Mouse (Mus musculus): ENCODE data around the gene Inca1. TPM values are rescaled to one million over a fixed set of nuclear protein-coding genes. Genes with fewer than 3 reads are reported as not detected.

Inca1 gene
- total and polyA plus RNA-seq, 3 experiments, result 1.7 to 3.8 (median 3.4) TPM

GRCm38 (mm10) chr11:70741603-70742002, 41.6 kb upstream of the Inca1 start:
- Histone ChIP-seq H3K27ac (ENCODE audit: insufficient read depth, low read depth) (no peak overlapping the region), H3K79me2 (replicated peaks; ENCODE audit: control insufficient read depth, extremely low read depth, insufficient read depth, poor library complexity, severe bottlenecking) (no peaks in the 10 kb centered on the region), H3K4me3 (replicated peaks in 1 of 3; ENCODE audit: low read depth in 2 of 3, low read length in 2 of 3, poor library complexity in 1 of 3) (no peak overlapping the region), H3K9me3 (replicated peaks; ENCODE audit: low read length) (no peaks in the 10 kb centered on the region), H3K4me1 (ENCODE audit: control insufficient read depth in 1 of 2, insufficient read depth in 2 of 2) (peaks cover 0 to 3% of the 10 kb centered on the region in 2 experiments; a peak in 1 of 4 replicates), H3K27me3 (replicated peaks) (no peaks in the 10 kb centered on the region), H3K9ac (ENCODE audit: insufficient read depth, low read depth) (no peak overlapping the region), H3K36me3 (replicated peaks in 1 of 2; ENCODE audit: control insufficient read depth in 1 of 2, insufficient read depth in 1 of 2, low read length in 1 of 2) (no peaks in the 10 kb centered on the region), H3K4me2 (ENCODE audit: insufficient read depth, low read depth, poor library complexity, severe bottlenecking) (no peak overlapping the region)
- in situ Hi-C loops (cut with MboI; ENCODE audit: low pct_ligation_motif_present, low pct_unique_long_range_greater_than_20kb, low sequenced_read_pairs) (no loop called here), dilution Hi-C loops (cut with MboI; ENCODE audit: extremely low pct_ligation_motif_present, extremely low pct_unique_long_range_greater_than_20kb, low sequenced_read_pairs) (no loop called here)
- TF ChIP-seq GABPA (IDR thresholded peaks at IDR 0.05; ENCODE audit: insufficient replicate concordance, low read depth, low read length), result no peak
- no peak for TF ChIP-seq UBTF (IDR thresholded peaks at IDR 0.05; ENCODE audit: low read depth, low read length)
- no peak for TF ChIP-seq NELFE (IDR thresholded peaks at IDR 0.05; ENCODE audit: low read depth, low read length)
- TF ChIP-seq RAD21 (IDR thresholded peaks at IDR 0.05; ENCODE audit: low read depth, low read length), result no peak
- no peak for TF ChIP-seq ZC3H11A (IDR thresholded peaks at IDR 0.05; ENCODE audit: low read depth, low read length)
- TF ChIP-seq CHD1 (IDR thresholded peaks at IDR 0.05; ENCODE audit: low read depth, low read length), result no peak
- no peak for TF ChIP-seq TCF12 (IDR thresholded peaks at IDR 0.05; ENCODE audit: low read depth, low read length)
- no peak for TF ChIP-seq CHD2 (IDR thresholded peaks at IDR 0.05; ENCODE audit: low read length)
- TF ChIP-seq E2F4 (IDR thresholded peaks at IDR 0.05; ENCODE audit: insufficient replicate concordance, low read depth, low read length), result no peak
- no peak for TF ChIP-seq ZMIZ1 (IDR thresholded peaks at IDR 0.05; ENCODE audit: low read depth, low read length)
- TF ChIP-seq MAZ (IDR thresholded peaks at IDR 0.05; ENCODE audit: low read depth, low read length), result no peak
- TF ChIP-seq KAT2A (IDR thresholded peaks at IDR 0.05; ENCODE audit: insufficient replicate concordance, low read length), result no peak
- no peak for TF ChIP-seq TBP (conservative IDR thresholded peaks at IDR 0.05; ENCODE audit: low read depth, low read length)
- no peak for TF ChIP-seq SMC3 (IDR thresholded peaks at IDR 0.05; ENCODE audit: low read depth, low read length)
- TF ChIP-seq POLR2A (IDR thresholded peaks at IDR 0.05; ENCODE audit: low read depth, low read length), result no peak
- no peak for DNase-seq (ENCODE audit: extremely low read depth)

- no peaks in the 10 kb centered on the region for H3K79me2 ChIP-seq (replicated peaks; ENCODE audit: control insufficient read depth, extremely low read depth, insufficient read depth, poor library complexity, severe bottlenecking)
- no peaks in the 10 kb centered on the region for H3K4me1 ChIP-seq (ENCODE audit: control insufficient read depth in 1 of 2, insufficient read depth in 2 of 2)
- no peak overlapping the region for H3K27ac ChIP-seq (ENCODE audit: insufficient read depth, low read depth)
- H3K27me3 ChIP-seq (replicated peaks), result no peaks in the 10 kb centered on the region
- no peaks in the 10 kb centered on the region for H3K36me3 ChIP-seq (replicated peaks in 1 of 2; ENCODE audit: control insufficient read depth in 1 of 2, insufficient read depth in 1 of 2, low read length in 1 of 2)
- in situ Hi-C loops (cut with MboI; ENCODE audit: low pct_ligation_motif_present, low pct_unique_long_range_greater_than_20kb, low sequenced_read_pairs), result no loop called here
- no peak overlapping the region for H3K9ac ChIP-seq (ENCODE audit: insufficient read depth, low read depth)
- H3K4me2 ChIP-seq (ENCODE audit: insufficient read depth, low read depth, poor library complexity, severe bottlenecking), result no peak overlapping the region
- DNase-seq (ENCODE audit: extremely low read depth), result no peak
- H3K4me3 ChIP-seq (replicated peaks in 1 of 3; ENCODE audit: low read depth in 2 of 3, low read length in 2 of 3, poor library complexity in 1 of 3), result no peak overlapping the region
- H3K9me3 ChIP-seq (replicated peaks; ENCODE audit: low read length), result no peaks in the 10 kb centered on the region
- dilution Hi-C loops (cut with MboI; ENCODE audit: extremely low pct_ligation_motif_present, extremely low pct_unique_long_range_greater_than_20kb, low sequenced_read_pairs), result no loop called here
- TF ChIP-seq ZKSCAN1 (IDR thresholded peaks at IDR 0.05; ENCODE audit: borderline replicate concordance, low read depth, low read length) (no peak), ZNF384 (IDR thresholded peaks at IDR 0.05; ENCODE audit: low read depth, low read length) (no peak), MAFK (IDR thresholded peaks at IDR 0.05; ENCODE audit: insufficient replicate concordance, low read length) (no peak), ZMIZ1 (IDR thresholded peaks at IDR 0.05; ENCODE audit: low read depth, low read length) (no peak), RAD21 (IDR thresholded peaks at IDR 0.05; ENCODE audit: low read depth, low read length) (no peak), MAX (IDR thresholded peaks at IDR 0.05; ENCODE audit: low read length) (no peak), SIN3A (IDR thresholded peaks at IDR 0.05; ENCODE audit: low read length) (no peak), PAX5 (IDR thresholded peaks at IDR 0.05; ENCODE audit: low read length) (no peak)
These were observed 37.8 kb upstream of the Inca1 start for GRCm38 (mm10) chr11:70737749-70738148.
